Mouse (Mus musculus): ENCODE data around the gene Btrc. TPM values are rescaled to one million over a fixed set of nuclear protein-coding genes. Genes with fewer than 3 reads are reported as not detected.

Btrc gene
- total RNA-seq, 4 experiments from 2014 or later, result 21.8 to 23.3 (median 22.2) TPM

- DNase-seq (ENCODE audit: low spot score), result no peak
Observed at GRCm38 (mm10) chr19:45428146-45428545, 64.6 kb downstream of the Btrc start.

GRCm38 (mm10) chr19:45430971-45431633 is 67.6 kb downstream of the Btrc start:
- no peak for DNase-seq (ENCODE audit: low spot score)

- peak; percentile 38 for DNase-seq (ENCODE audit: low spot score)
Observed at GRCm38 (mm10) chr19:45432351-45432750, 68.8 kb downstream of the Btrc start.

GRCm38 (mm10) chr19:45436019-45436418 is 72.5 kb downstream of the Btrc start:
- DNase-seq (ENCODE audit: low spot score), result peak; percentile 84

GRCm38 (mm10) chr19:45437175-45437574 is 73.6 kb downstream of the Btrc start:
- DNase-seq (ENCODE audit: low spot score), result no peak

GRCm38 (mm10) chr19:45438191-45438590 is 74.7 kb downstream of the Btrc start:
- DNase-seq (ENCODE audit: low spot score), result no peak

GRCm38 (mm10) chr19:45438928-45439846 is 75.7 kb downstream of the Btrc start:
- no peak for DNase-seq (ENCODE audit: low spot score)

GRCm38 (mm10) chr19:45440554-45441175 is 77.1 kb downstream of the Btrc start:
- peak; percentile 63 for DNase-seq (ENCODE audit: low spot score)

GRCm38 (mm10) chr19:45441717-45442116 is 78.2 kb downstream of the Btrc start:
- DNase-seq (ENCODE audit: low spot score), result peak; percentile 46

- no peak for DNase-seq (ENCODE audit: low spot score)
Observed at GRCm38 (mm10) chr19:45445253-45445933, 81.9 kb downstream of the Btrc start.

GRCm38 (mm10) chr19:45446631-45447030 is 83.1 kb downstream of the Btrc start:
- DNase-seq (ENCODE audit: low spot score), result no peak

GRCm38 (mm10) chr19:45447222-45447621 is 83.7 kb downstream of the Btrc start:
- DNase-seq (ENCODE audit: low spot score), result no peak

- no peak for DNase-seq (ENCODE audit: low spot score)
Observed at GRCm38 (mm10) chr19:45447886-45448285, 84.4 kb downstream of the Btrc start.

GRCm38 (mm10) chr19:45454391-45454790 is 90.9 kb downstream of the Btrc start:
- DNase-seq (ENCODE audit: low spot score), result no peak

GRCm38 (mm10) chr19:45456896-45457295 is 93.4 kb downstream of the Btrc start:
- no peak for DNase-seq (ENCODE audit: low spot score)

- DNase-seq (ENCODE audit: low spot score), result peak; percentile 48
Observed at GRCm38 (mm10) chr19:45458702-45459101, 95.2 kb downstream of the Btrc start.

- no peak for DNase-seq (ENCODE audit: low spot score)
Observed at GRCm38 (mm10) chr19:45459931-45460665, 96.6 kb downstream of the Btrc start.

GRCm38 (mm10) chr19:45460749-45461736 is 97.5 kb downstream of the Btrc start:
- no peak for DNase-seq (ENCODE audit: low spot score)

- no peak for DNase-seq (ENCODE audit: low spot score)
Observed at GRCm38 (mm10) chr19:45469760-45470159, 106.2 kb downstream of the Btrc start.
